Mouse (Mus musculus) T-helper 17 cell (primary cell): Measurements from ENCODE around the gene Urb1.

Source experiments
- in situ Hi-C, 2 experiments: fragments of 300-600 bp; cut with MboI, MseI; formaldehyde crosslinking; loops; 1 replicate in 1 of 2; 2 replicates in 1 of 2; pipeline ENCODE4 v1.15.1; 2025; ENCODE audit warnings: high pct_unique_total_duplicates in 2 of 2

The Urb1 gene

GRCm38 (mm10) chr16:90809975-90810715, at the start of gene Urb1:
Urb1 (minus strand) TSS chr16:90810413.
- in situ Hi-C loops, result loop anchor here in 1 of 2 experiments (10.0 kb wide), 1 partner anchor 225 kb away; no protein-coding TSS in a partner anchor

GRCm38 (mm10) chr16:90858206-90858605, 48.0 kb upstream of the Urb1 start:
- in situ Hi-C loops, result no loop called here

GRCm38 (mm10) chr16:90856552-90857200, 46.5 kb upstream of the Urb1 start:
- in situ Hi-C loops, result no loop called here

- in situ Hi-C loops, result no loop called here
Measured at GRCm38 (mm10) chr16:90851621-90852334, 41.6 kb upstream of the Urb1 start.

GRCm38 (mm10) chr16:90850881-90851280, 40.7 kb upstream of the Urb1 start:
- in situ Hi-C loops, result no loop called here

GRCm38 (mm10) chr16:90849262-90849661, 39.0 kb upstream of the Urb1 start:
- in situ Hi-C loops, result no loop called here

GRCm38 (mm10) chr16:90848697-90849096, 38.5 kb upstream of the Urb1 start:
- in situ Hi-C loops, result no loop called here

GRCm38 (mm10) chr16:90845591-90845990, 35.4 kb upstream of the Urb1 start:
- in situ Hi-C loops, result no loop called here

- in situ Hi-C loops, result no loop called here
Measured at GRCm38 (mm10) chr16:90845038-90845437, 34.8 kb upstream of the Urb1 start.

GRCm38 (mm10) chr16:90842164-90842563, 32.0 kb upstream of the Urb1 start:
- in situ Hi-C loops, result no loop called here

- in situ Hi-C loops, result no loop called here
Measured at GRCm38 (mm10) chr16:90837431-90837830, 27.2 kb upstream of the Urb1 start.

- in situ Hi-C loops, result loop anchor here in 1 of 2 experiments (5.0 kb wide), 1 partner anchor 91 kb away; no protein-coding TSS in a partner anchor
Measured at GRCm38 (mm10) chr16:90833041-90833791, 23.0 kb upstream of the Urb1 start.

- in situ Hi-C loops, result loop anchor here in 1 of 2 experiments (5.0 kb wide), 1 partner anchor 90 kb away; no protein-coding TSS in a partner anchor
Measured at GRCm38 (mm10) chr16:90832495-90832894, 22.3 kb upstream of the Urb1 start.

- in situ Hi-C loops, result loop anchor here in 1 of 2 experiments (5.0 kb wide), 1 partner anchor 89 kb away; no protein-coding TSS in a partner anchor
Measured at GRCm38 (mm10) chr16:90831676-90832075, 21.5 kb upstream of the Urb1 start.

- in situ Hi-C loops, result loop anchor here in 1 of 2 experiments (5.0 kb wide), 1 partner anchor 89 kb away; no protein-coding TSS in a partner anchor
Measured at GRCm38 (mm10) chr16:90830686-90831439, 20.6 kb upstream of the Urb1 start.

GRCm38 (mm10) chr16:90829894-90830685, 19.9 kb upstream of the Urb1 start:
- in situ Hi-C loops, result loop anchor here in 1 of 2 experiments (5.0 kb wide), 1 partner anchor 88 kb away; no protein-coding TSS in a partner anchor

GRCm38 (mm10) chr16:90829136-90829535, 18.9 kb upstream of the Urb1 start:
- in situ Hi-C loops, result no loop called here

GRCm38 (mm10) chr16:90827498-90827897, 17.3 kb upstream of the Urb1 start:
- in situ Hi-C loops, result no loop called here

GRCm38 (mm10) chr16:90826457-90826856, 16.2 kb upstream of the Urb1 start, which contains the start of gene Eva1c:
Eva1c (plus strand) TSS chr16:90826719.
- in situ Hi-C loops, result no loop called here
